Mouse (Mus musculus) forebrain, embryonic 14.5 days (tissue): Measurements from ENCODE around the gene Kcnd3. TPM values are rescaled to one million over a fixed set of nuclear protein-coding genes. Genes with fewer than 3 reads are reported as not detected.

Experiments
- ATAC-seq: fragments of 200-750 bp; cut with Nextera tagmentation; 2 replicates; pipeline ENCODE4 v1.8.0; 2017; ENCODE audit warnings: mild to moderate bottlenecking, moderate library complexity
- DNase-seq: peaks from one replicate; pipeline ENCODE4 v3.0.0-alpha.2; 2015; ENCODE audit warnings: low spot score
- H3K27ac ChIP-seq: fragments of 300-500 bp; sonication (generic); 2 replicates; pipeline ENCODE4 v1.5.1; 2014; ENCODE audit warnings: low read depth, mild to moderate bottlenecking, control low read depth, low read length, moderate library complexity
- H3K27me3 ChIP-seq: fragments of 300-500 bp; sonication (generic); replicated peaks from 2 replicates; pipeline ENCODE4 v1.6.1; 2014; ENCODE audit warnings: low read length, control low read depth, mixed read lengths; ENCODE audit not compliant: control insufficient read depth, insufficient read depth
- H3K36me3 ChIP-seq: fragments of 300-500 bp; sonication (generic); 2 replicates; pipeline ENCODE4 v1.6.1; 2014; ENCODE audit warnings: low read length, control low read depth; ENCODE audit not compliant: control insufficient read depth, insufficient read depth
- H3K4me1 ChIP-seq: fragments of 300-500 bp; sonication (generic); 2 replicates; pipeline ENCODE4 v1.6.1; 2014; ENCODE audit warnings: antibody characterized with exemption, low read length, control low read depth; ENCODE audit not compliant: control insufficient read depth, insufficient read depth
- H3K4me2 ChIP-seq: fragments of 300-500 bp; sonication (generic); 2 replicates; pipeline ENCODE4 v1.6.1; 2014; ENCODE audit warnings: mild to moderate bottlenecking, control low read depth, low read length
- H3K4me3 ChIP-seq: fragments of 300-500 bp; sonication (generic); 2 replicates; pipeline ENCODE4 v1.5.1; 2014; ENCODE audit warnings: low read depth, low read length, control low read depth
- H3K9ac ChIP-seq: fragments of 300-500 bp; sonication (generic); 2 replicates; pipeline ENCODE4 v1.6.1; 2014; ENCODE audit warnings: mild to moderate bottlenecking, low read length, control low read depth, moderate library complexity
- H3K9me3 ChIP-seq: fragments of 300-500 bp; sonication (generic); replicated peaks from 2 replicates; pipeline ENCODE4 v1.6.1; 2016; ENCODE audit warnings: low read length, control low read depth, mixed read lengths; ENCODE audit not compliant: control insufficient read depth
- WGBS: fragments of 180-500 bp; shearing (Covaris S2); extraction: QIAGEN DNeasy Blood & Tissue Kit; methylation state at CpG from one replicate; pipeline ENCODE4 v1.1.7; 2014; 5-methylcytosine and 5-hydroxymethylcytosine counted together
- polyA plus RNA-seq: library from polyadenylated mRNA; unstranded; fragments of >200 nt; fragmentation: Nextera tagmentation; extraction: Ambion mirVana; gene quantifications from 2 replicates; pipeline ENCODE4 v1.2.1, GENCODE M21; 2014

The Kcnd3 gene
- polyA plus RNA-seq, 1 experiment from 2014 or later, result 6.3 TPM

GRCm38 (mm10) chr3:105703571-105703970 lies 251.4 kb downstream of the Kcnd3 start:
- Histone ChIP-seq H3K27ac (no peak overlapping the region), H3K9me3 (no peaks in the 10 kb centered on the region), H3K9ac (no peak overlapping the region), H3K27me3 (no peaks in the 10 kb centered on the region), H3K4me2 (no peak overlapping the region), H3K4me1 (peaks cover 18% of the 10 kb centered on the region; the same call in 1 of the 2 replicates), H3K36me3 (no peaks in the 10 kb centered on the region), H3K4me3 (no peak overlapping the region)
- 48% methylated on average over 6 of the region's 6 CpGs for WGBS
- ATAC-seq (no peak), DNase-seq (no peak)

- Histone ChIP-seq H3K27me3 (no peaks in the 10 kb centered on the region), H3K9me3 (no peaks in the 10 kb centered on the region), H3K4me2 (peak within 1 kb of the TSS; percentile 99), H3K4me3 (peak within 1 kb of the TSS; percentile 47), H3K9ac (peak within 1 kb of the TSS; percentile 66), H3K27ac (peak within 1 kb of the TSS; percentile 57; the same call in 1 of the 2 replicates), H3K36me3 (no peaks in the 10 kb centered on the region), H3K4me1 (peaks cover 18% of the 10 kb centered on the region; the same call in 1 of the 2 replicates)
- DNase-seq (peak; percentile 94), ATAC-seq (peak; percentile 97)
- WGBS, result 2% methylated on average over 37 of the region's 43 CpGs
These were observed 252.2 kb downstream of the Kcnd3 start, which contains the start of gene Inka2 for GRCm38 (mm10) chr3:105704031-105705008. Gene Inka2 (plus strand): TSS chr3:105704599.

GRCm38 (mm10) chr3:105705061-105705549 lies 253.0 kb downstream of the Kcnd3 start:
- Histone ChIP-seq H3K4me2 (peak overlapping the region; percentile 99), H3K36me3 (no peaks in the 10 kb centered on the region), H3K9me3 (no peaks in the 10 kb centered on the region), H3K4me1 (peaks cover 19% of the 10 kb centered on the region; the same call in 1 of the 2 replicates), H3K27me3 (no peaks in the 10 kb centered on the region), H3K9ac (peak overlapping the region; percentile 66), H3K27ac (peak overlapping the region; percentile 57; the same call in 1 of the 2 replicates), H3K4me3 (peak overlapping the region; percentile 47)
- DNase-seq, result peak; percentile 73
- ATAC-seq, result peak; percentile 70
- WGBS, result 0% methylated on average over 25 of the region's 28 CpGs

GRCm38 (mm10) chr3:105705561-105705960 lies 253.4 kb downstream of the Kcnd3 start:
- H3K36me3 ChIP-seq, result no peaks in the 10 kb centered on the region
- no peak overlapping the region; the same call in 1 of the 2 replicates for H3K27ac ChIP-seq
- no peaks in the 10 kb centered on the region for H3K27me3 ChIP-seq
- DNase-seq, result no peak
- peak overlapping the region; percentile 99 for H3K4me2 ChIP-seq
- H3K4me1 ChIP-seq, result peaks cover 21% of the 10 kb centered on the region; the same call in 1 of the 2 replicates
- no peak; the same call in 1 of the 2 replicates for ATAC-seq
- 20% methylated on average over 3 of the region's 3 CpGs for WGBS
- H3K4me3 ChIP-seq, result peak overlapping the region; percentile 47
- H3K9me3 ChIP-seq, result no peaks in the 10 kb centered on the region
- H3K9ac ChIP-seq, result peak overlapping the region; percentile 66

- Histone ChIP-seq H3K4me3 (no peak overlapping the region), H3K9me3 (no peaks in the 10 kb centered on the region), H3K4me2 (peak overlapping the region; percentile 99; the same call in 1 of the 2 replicates), H3K9ac (no peak overlapping the region), H3K27me3 (no peaks in the 10 kb centered on the region), H3K27ac (no peak overlapping the region), H3K36me3 (no peaks in the 10 kb centered on the region), H3K4me1 (peaks cover 21% of the 10 kb centered on the region; the same call in 1 of the 2 replicates)
- no peak for ATAC-seq
- DNase-seq, result no peak
- 35% methylated on average over 4 of the region's 4 CpGs for WGBS
These were observed 254.4 kb downstream of the Kcnd3 start for GRCm38 (mm10) chr3:105706366-105707020.

GRCm38 (mm10) chr3:105707590-105707989 lies 255.5 kb downstream of the Kcnd3 start:
- Histone ChIP-seq H3K27ac (no peak overlapping the region), H3K36me3 (no peaks in the 10 kb centered on the region), H3K4me1 (peaks cover 21% of the 10 kb centered on the region; the same call in 1 of the 2 replicates), H3K9me3 (no peaks in the 10 kb centered on the region), H3K4me3 (no peak overlapping the region), H3K4me2 (no peak overlapping the region), H3K9ac (0 out of 2 replicates have a peak overlapping the region, but pooled peaks have one; percentile 8), H3K27me3 (no peaks in the 10 kb centered on the region)
- WGBS, result 23% methylated on average over 7 of the region's 7 CpGs
- no peak for DNase-seq
- no peak for ATAC-seq

- Histone ChIP-seq H3K9me3 (no peaks in the 10 kb centered on the region), H3K4me2 (no peak overlapping the region), H3K9ac (no peak overlapping the region), H3K4me3 (no peak overlapping the region), H3K27me3 (no peaks in the 10 kb centered on the region), H3K36me3 (no peaks in the 10 kb centered on the region), H3K27ac (no peak overlapping the region), H3K4me1 (peaks cover 17% of the 10 kb centered on the region; the same call in 1 of the 2 replicates)
- ATAC-seq (peak; percentile 17; the same call in 1 of the 2 replicates), DNase-seq (peak; percentile 58)
- 31% methylated on average over 6 of the region's 6 CpGs for WGBS
These were observed 258.1 kb downstream of the Kcnd3 start for GRCm38 (mm10) chr3:105710246-105710645.

- H3K4me3 ChIP-seq, result no peak overlapping the region
- H3K9ac ChIP-seq, result no peak overlapping the region
- ATAC-seq (no peak), DNase-seq (no peak)
- no peak overlapping the region for H3K4me2 ChIP-seq
- 74% methylated on average over 7 of the region's 7 CpGs for WGBS
- H3K27me3 ChIP-seq, result no peaks in the 10 kb centered on the region
- H3K27ac ChIP-seq, result no peak overlapping the region
- no peaks in the 10 kb centered on the region for H3K36me3 ChIP-seq
- peaks cover 5% of the 10 kb centered on the region; the same call in 1 of the 2 replicates for H3K4me1 ChIP-seq
- H3K9me3 ChIP-seq, result no peaks in the 10 kb centered on the region
These were observed 259.6 kb downstream of the Kcnd3 start for GRCm38 (mm10) chr3:105711741-105712140.
